Mouse (Mus musculus) neural tube, embryonic 12.5 days (tissue): ENCODE results near the gene Hoxb2. TPM values are rescaled to one million over a fixed set of nuclear protein-coding genes. Genes with fewer than 3 reads are reported as not detected.

Experiments
- ATAC-seq: fragments of 200-750 bp; cut with Nextera tagmentation; 2 replicates; pipeline ENCODE4 v1.8.0; 2017; ENCODE audit warnings: low read depth, mild to moderate bottlenecking, moderate TSS enrichment, moderate library complexity; ENCODE audit not compliant: low FRiP score
- H3K27ac ChIP-seq: fragments of 300-500 bp; sonication (generic); 2 replicates; pipeline ENCODE4 v1.5.1; 2016
- H3K27me3 ChIP-seq: fragments of 300-500 bp; sonication (generic); replicated peaks from 2 replicates; pipeline ENCODE4 v1.6.1; 2016; ENCODE audit warnings: mild to moderate bottlenecking
- H3K36me3 ChIP-seq: fragments of 300-500 bp; sonication (generic); 2 replicates; pipeline ENCODE4 v1.6.1; 2016; ENCODE audit warnings: mild to moderate bottlenecking
- H3K4me1 ChIP-seq: fragments of 300-500 bp; sonication (generic); 2 replicates; pipeline ENCODE4 v1.6.1; 2016
- H3K4me2 ChIP-seq: fragments of 300-500 bp; sonication (generic); replicated peaks from 2 replicates; pipeline ENCODE4 v1.6.1; 2016; ENCODE audit warnings: mild to moderate bottlenecking
- H3K4me3 ChIP-seq: fragments of 300-500 bp; sonication (generic); 2 replicates; pipeline ENCODE4 v1.5.1; 2016
- H3K9ac ChIP-seq: fragments of 300-500 bp; sonication (generic); 2 replicates; pipeline ENCODE4 v1.6.1; 2016; ENCODE audit warnings: mild to moderate bottlenecking
- H3K9me3 ChIP-seq: fragments of 300-500 bp; sonication (generic); 2 replicates; pipeline ENCODE4 v1.6.1; 2016; ENCODE audit warnings: mild to moderate bottlenecking
- WGBS: fragments of 180-500 bp; shearing (Covaris S2); methylation state at CpG from one replicate; pipeline ENCODE4 v1.1.7; 2016; 5-methylcytosine and 5-hydroxymethylcytosine counted together
- polyA plus RNA-seq: library from polyadenylated mRNA; unstranded; fragments of >200 nt; fragmentation: Nextera tagmentation; extraction: Ambion mirVana; gene quantifications from 2 replicates; pipeline ENCODE4 v1.2.1, GENCODE M21; 2016

Hoxb2 gene
- polyA plus RNA-seq, 1 experiment from 2014 or later: 109 TPM

DNA sequence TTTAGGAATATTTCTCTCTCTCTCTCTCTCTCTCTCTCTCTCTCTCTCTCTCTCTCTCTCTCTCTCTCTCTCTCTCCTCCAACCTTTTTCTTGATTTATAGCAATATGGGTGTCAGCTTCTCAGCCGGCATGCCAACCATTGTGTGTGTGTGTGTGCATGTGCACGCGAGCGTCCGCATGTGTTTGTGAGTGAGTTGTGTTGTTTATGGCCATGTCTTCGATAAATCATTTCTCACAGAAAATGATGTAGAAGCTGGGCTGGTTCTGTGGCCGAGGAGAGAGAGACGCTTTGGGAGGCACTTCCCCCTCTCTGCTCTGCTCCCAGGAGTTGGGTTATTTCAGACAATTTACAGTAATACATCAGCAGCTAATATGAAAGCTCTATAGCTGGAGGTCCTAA lies 21.7 kb upstream of the Hoxb2 start:
- Histone ChIP-seq H3K4me1 (peaks cover 86% of the 10 kb centered on the region), H3K27ac (peak overlapping the region; percentile 100), H3K4me3 (peak overlapping the region; percentile 65), H3K9ac (peak overlapping the region; percentile 100), H3K9me3 (no peaks in the 10 kb centered on the region), H3K4me2 (peak overlapping the region; percentile 100), H3K36me3 (peaks cover 32% of the 10 kb centered on the region), H3K27me3 (no peaks in the 10 kb centered on the region)
- WGBS: 2% methylated on average over 8 of the region's 8 CpGs
- no peak for ATAC-seq

DNA sequence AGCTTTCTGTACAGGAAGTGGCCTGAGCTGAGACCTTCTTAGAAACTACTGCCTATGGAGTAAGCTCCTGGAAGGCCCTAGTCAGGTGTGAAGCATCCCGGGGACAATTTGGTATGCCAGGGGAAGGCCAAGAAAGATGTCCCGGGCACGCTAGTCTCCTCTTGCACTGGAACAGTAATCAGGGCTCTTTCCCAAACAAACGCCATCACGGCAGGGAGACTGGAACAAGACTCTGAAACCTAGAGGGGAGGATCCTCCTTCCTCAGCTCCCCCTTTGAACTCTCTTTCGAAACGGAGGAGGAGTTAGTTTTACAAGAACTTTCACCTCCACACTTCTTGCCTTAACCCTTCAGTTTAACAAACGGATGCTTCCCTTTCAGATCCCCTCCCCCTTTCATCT lies 18.2 kb upstream of the Hoxb2 start:
- peak overlapping the region; percentile 100 for H3K4me2 ChIP-seq

DNA sequence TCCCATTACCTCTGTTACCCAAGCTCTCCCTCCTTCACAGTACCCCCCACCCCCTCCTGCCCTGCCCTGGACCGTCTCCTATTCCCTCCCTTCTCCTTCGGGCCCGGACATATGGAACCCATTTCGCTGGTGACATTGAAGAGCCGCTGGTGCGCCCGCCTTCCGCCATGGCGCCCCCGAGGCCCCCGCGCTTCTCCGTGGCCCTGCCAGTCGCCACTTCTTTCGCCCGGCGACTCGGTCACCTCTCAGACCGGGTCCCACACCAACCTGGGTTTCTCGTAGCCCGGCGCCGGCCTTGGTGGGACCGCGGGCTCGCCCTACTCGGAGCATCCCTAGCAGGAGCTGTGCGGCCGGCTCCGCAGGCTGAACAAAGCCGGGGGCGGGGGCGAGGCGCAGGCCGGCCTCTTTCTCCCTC lies 17.7 kb upstream of the Hoxb2 start:
- peak overlapping the region; percentile 100 for H3K27ac ChIP-seq
- H3K9ac ChIP-seq: peak overlapping the region; percentile 100
- peak overlapping the region; percentile 100 for H3K4me2 ChIP-seq
- peaks cover 27% of the 10 kb centered on the region for H3K36me3 ChIP-seq
- no peaks in the 10 kb centered on the region for H3K9me3 ChIP-seq
- H3K27me3 ChIP-seq: no peaks in the 10 kb centered on the region
- WGBS: 2% methylated on average over 35 of the region's 35 CpGs
- H3K4me3 ChIP-seq: peak overlapping the region; percentile 65
- peaks cover 94% of the 10 kb centered on the region for H3K4me1 ChIP-seq
- no peak for ATAC-seq

More for the DNA sequence above, 18.2 kb upstream of the Hoxb2 start:
- peaks cover 94% of the 10 kb centered on the region for H3K4me1 ChIP-seq
- H3K27me3 ChIP-seq: no peaks in the 10 kb centered on the region
- ATAC-seq: no peak
- WGBS: 1% methylated on average over 8 of the region's 8 CpGs
- peak overlapping the region; percentile 100 for H3K9ac ChIP-seq
- peak overlapping the region; percentile 100 for H3K27ac ChIP-seq
- no peaks in the 10 kb centered on the region for H3K9me3 ChIP-seq
- H3K4me3 ChIP-seq: peak overlapping the region; percentile 65
- peaks cover 27% of the 10 kb centered on the region for H3K36me3 ChIP-seq

DNA sequence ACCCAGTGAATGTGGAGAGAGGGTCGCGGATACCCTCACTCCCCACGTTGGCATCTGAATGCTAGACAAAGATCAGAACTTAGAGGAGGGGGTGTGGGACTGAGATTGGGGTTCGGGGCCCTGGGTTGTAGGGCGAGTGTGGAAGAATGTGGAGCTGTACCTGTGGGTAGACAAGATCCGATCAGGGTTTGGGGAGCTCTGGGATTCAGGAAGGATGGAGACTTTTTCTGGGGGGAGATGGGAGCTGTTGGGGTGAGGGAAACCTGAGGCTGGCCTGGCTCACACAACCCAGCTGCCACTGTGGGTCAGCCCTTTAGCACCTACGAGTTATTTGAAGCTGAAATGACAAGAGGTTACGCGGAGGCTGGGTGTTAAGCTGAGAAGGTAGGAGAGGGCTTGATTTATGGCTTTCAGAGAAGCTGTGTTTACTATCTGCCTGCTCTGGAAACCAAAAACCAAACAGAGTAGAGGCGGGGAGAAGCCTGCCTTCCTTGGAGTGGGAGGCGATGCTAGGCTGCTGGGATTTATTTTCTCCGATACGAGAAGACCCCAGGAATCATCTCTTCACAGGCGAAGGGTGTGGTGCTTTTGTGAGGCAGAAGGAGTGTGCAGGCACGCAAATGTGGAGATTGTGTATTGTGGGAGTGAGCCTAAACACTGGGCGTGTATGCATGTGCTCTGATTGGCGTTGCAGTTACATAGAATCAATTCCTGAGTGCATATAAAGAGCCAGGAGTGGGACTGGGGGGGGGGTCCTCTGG lies 16.9 kb upstream of the Hoxb2 start:
- Histone ChIP-seq H3K9me3 (no peaks in the 10 kb centered on the region), H3K27me3 (no peaks in the 10 kb centered on the region), H3K4me1 (peaks cover 98% of the 10 kb centered on the region), H3K4me3 (peak overlapping the region; percentile 65), H3K27ac (peak overlapping the region; percentile 100), H3K36me3 (peaks cover 27% of the 10 kb centered on the region), H3K4me2 (peak overlapping the region; percentile 100), H3K9ac (peak overlapping the region; percentile 100)
- ATAC-seq: no peak
- 3% methylated on average over 17 of the region's 17 CpGs for WGBS

DNA sequence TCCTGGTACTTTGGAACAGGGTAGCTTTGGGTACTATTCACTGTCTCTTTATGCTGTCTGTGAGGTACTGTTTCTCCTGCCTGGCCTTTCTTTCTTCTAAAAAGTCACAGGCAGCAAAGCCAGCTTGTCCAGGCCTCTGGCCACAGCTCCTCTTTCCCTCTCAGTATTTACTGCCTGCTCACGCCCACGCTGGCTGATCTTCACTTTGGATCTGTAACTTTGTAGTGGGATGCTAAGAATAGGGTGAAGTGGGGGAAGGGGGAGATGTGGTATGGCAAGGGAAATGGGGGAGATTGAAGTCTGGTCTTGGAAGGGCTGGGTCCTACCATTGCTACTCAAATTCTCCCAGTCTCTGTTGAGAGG lies 16.3 kb upstream of the Hoxb2 start:
- peak overlapping the region; percentile 100 for H3K27ac ChIP-seq
- no peaks in the 10 kb centered on the region for H3K27me3 ChIP-seq
- ATAC-seq: no peak
- H3K9ac ChIP-seq: peak overlapping the region; percentile 100
- peaks cover 98% of the 10 kb centered on the region for H3K4me1 ChIP-seq
- peak overlapping the region; percentile 65 for H3K4me3 ChIP-seq
- H3K4me2 ChIP-seq: peak overlapping the region; percentile 100
- WGBS: 7% methylated on average over 2 of the region's 2 CpGs
- H3K36me3 ChIP-seq: peaks cover 27% of the 10 kb centered on the region
- no peaks in the 10 kb centered on the region for H3K9me3 ChIP-seq

DNA sequence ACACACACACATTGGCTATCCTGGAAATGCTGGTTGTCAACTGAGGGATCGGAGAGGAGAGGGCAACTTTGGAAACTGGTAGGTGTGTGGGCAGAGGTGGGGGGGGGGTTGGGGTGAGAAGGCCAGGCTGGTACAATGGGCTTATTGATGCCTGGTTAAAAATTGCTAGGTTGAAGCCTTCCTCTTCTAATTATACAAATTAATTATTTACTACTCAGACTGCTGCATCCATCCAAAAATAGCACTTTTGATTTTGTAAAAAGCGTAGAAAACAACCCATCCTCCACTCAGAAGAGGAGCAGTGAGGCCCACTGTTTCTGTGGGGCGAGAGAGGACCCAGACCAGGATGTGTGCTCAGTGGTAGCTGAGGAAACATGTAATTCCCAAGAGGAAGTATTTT lies 15.3 kb upstream of the Hoxb2 start:
- H3K9ac ChIP-seq: peak overlapping the region; percentile 100
- peaks cover 27% of the 10 kb centered on the region for H3K36me3 ChIP-seq
- peak overlapping the region; percentile 100 for H3K4me2 ChIP-seq
- no peak for ATAC-seq
- peaks cover 99% of the 10 kb centered on the region for H3K4me1 ChIP-seq
- H3K27me3 ChIP-seq: no peaks in the 10 kb centered on the region
- WGBS: 14% methylated on average over 3 of the region's 3 CpGs
- H3K9me3 ChIP-seq: no peaks in the 10 kb centered on the region
- H3K4me3 ChIP-seq: peak overlapping the region; percentile 65
- H3K27ac ChIP-seq: peak overlapping the region; percentile 100

DNA sequence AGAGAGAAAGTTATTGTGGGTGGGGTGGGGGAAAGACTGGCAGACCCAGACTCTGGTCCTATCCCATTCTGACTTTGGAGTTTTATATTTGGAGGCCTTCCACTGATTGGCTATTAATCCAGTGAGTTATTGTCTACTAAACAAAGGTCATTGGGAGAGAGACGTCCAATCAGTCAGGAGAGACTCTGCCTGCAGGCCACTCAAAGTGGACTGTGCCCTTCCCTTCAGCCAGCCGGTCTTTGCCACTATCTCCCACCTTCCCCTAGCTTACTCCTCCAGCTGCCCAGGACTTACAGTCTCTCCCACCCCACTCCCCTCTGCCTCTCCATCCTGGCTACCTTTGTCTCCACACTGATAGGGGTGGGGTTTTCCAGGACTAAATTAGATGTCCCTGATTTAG lies 13.7 kb upstream of the Hoxb2 start:
- H3K4me2 ChIP-seq: peak overlapping the region; percentile 100
- WGBS: 15% methylated on average over 2 of the region's 2 CpGs
- H3K36me3 ChIP-seq: peaks cover 23% of the 10 kb centered on the region
- H3K4me3 ChIP-seq: peak overlapping the region; percentile 21
- H3K4me1 ChIP-seq: peaks cover 93% of the 10 kb centered on the region
- H3K27me3 ChIP-seq: no peaks in the 10 kb centered on the region
- peak overlapping the region; percentile 100 for H3K27ac ChIP-seq
- no peaks in the 10 kb centered on the region for H3K9me3 ChIP-seq
- ATAC-seq: no peak
- peak overlapping the region; percentile 100 for H3K9ac ChIP-seq

DNA sequence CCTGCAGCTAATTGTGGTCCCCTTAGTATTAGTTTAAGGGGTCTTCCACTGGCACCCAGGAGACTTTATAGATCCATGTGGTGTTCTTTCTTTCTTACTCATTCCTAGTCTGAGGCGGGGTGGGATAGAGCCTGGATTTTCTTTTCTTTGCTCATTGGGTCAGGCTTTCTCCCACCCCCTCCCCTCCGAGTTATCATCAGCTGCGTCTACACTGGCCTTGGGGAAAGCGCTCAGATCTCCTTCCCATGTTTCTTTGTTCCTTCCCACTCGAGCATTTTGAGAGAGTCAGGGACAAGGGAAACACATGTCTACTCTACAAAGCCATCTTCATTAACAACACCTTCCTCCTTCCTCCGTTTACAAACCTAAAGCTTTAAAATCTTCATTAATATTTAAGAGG lies 13.3 kb upstream of the Hoxb2 start:
- WGBS: 5% methylated on average over 6 of the region's 6 CpGs
- H3K4me2 ChIP-seq: peak overlapping the region; percentile 100
- peak overlapping the region; percentile 100 for H3K27ac ChIP-seq
- peak overlapping the region; percentile 21 for H3K4me3 ChIP-seq
- H3K9me3 ChIP-seq: no peaks in the 10 kb centered on the region
- H3K9ac ChIP-seq: peak overlapping the region; percentile 100
- H3K36me3 ChIP-seq: peaks cover 23% of the 10 kb centered on the region
- peaks cover 93% of the 10 kb centered on the region for H3K4me1 ChIP-seq
- no peaks in the 10 kb centered on the region for H3K27me3 ChIP-seq
- no peak for ATAC-seq

DNA sequence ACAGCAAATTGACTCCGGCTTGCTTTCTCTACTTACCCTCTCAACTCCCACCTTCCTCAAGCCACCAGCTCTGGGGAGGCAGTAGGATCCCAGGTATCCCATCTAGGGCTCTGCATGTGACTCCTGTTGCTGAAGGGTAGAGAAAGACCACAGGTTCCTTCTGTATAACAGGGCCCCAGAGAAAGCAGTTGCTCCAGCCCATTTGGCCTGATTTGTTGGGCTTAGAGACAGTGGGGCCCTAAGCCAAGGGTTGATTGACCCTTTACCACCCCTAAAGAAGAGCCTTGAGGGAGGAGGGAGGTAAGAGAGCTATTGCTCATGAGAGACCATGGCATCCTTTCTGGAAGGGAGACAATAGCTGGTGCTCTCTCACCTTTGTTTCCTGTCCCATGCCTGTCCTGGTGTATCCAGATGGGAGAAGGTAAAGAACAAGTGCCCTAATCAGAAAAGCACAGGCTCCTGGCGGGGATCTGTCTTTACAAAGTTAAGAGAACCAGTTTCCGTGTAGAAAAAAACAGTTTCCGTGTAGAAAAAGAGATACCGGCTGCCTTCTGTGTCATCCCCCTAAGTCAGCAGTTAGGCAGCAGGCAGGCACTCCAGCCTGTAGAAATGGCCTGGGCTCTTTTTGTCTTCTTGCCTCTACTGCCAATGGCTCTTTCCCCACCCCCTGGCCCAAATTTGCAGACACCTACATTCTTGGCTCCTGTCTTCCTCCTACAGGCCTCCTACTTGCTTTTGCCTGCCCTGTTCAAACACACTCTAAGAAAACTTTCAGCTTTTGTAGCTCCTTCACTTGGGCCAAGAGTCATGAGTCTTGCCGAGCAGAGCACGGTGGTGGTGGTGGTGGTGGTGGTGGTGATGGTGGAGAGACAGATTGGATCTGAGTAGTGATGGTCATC lies 11.1 kb upstream of the Hoxb2 start:
- no peaks in the 10 kb centered on the region for H3K9me3 ChIP-seq
- peak overlapping the region; percentile 100 for H3K4me2 ChIP-seq
- H3K36me3 ChIP-seq: peaks cover 14% of the 10 kb centered on the region
- WGBS: 13% methylated on average over 7 of the region's 7 CpGs
- H3K9ac ChIP-seq: peak overlapping the region; percentile 100
- no peak for ATAC-seq
- H3K4me3 ChIP-seq: peak overlapping the region; percentile 59
- no peaks in the 10 kb centered on the region for H3K27me3 ChIP-seq
- peaks cover 90% of the 10 kb centered on the region for H3K4me1 ChIP-seq
- H3K27ac ChIP-seq: peak overlapping the region; percentile 100

DNA sequence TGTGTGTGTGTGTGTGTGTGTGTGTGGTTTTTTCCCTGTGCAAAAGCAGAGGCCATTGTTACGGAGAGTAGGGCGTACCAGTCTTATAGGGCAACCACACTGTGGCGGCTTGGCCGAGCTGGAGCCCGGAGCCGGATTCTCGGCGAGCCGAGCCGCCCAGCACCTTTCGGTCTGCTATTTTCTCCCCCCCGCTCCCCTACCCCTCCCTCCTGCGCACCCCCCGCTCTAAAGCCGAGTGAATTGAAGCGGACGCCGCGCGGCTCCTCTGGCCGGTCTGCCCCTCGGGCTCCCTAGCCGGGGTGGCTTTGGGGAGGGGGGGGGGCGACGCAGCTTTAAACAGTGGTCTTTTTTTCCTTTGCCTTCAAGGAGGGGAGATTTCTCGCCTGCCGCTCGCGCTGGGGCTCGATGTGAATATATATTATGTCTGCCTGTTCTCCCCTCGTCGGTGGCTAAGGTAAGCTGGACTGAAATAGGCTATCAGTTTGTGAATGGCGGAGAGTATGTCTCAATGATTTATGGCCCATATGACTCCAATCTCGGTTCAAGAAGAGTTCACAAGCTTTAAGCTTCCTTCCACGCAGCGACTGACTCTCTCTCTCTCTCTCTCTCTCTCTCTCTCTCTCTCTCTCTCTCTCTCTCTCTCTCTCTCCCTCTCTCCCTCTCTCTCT lies 9.5 kb upstream of the Hoxb2 start:
- peaks cover 89% of the 10 kb centered on the region for H3K4me1 ChIP-seq
- no peaks in the 10 kb centered on the region for H3K9me3 ChIP-seq
- H3K4me3 ChIP-seq: peak overlapping the region; percentile 59
- peak overlapping the region; percentile 100 for H3K9ac ChIP-seq
- H3K4me2 ChIP-seq: peak overlapping the region; percentile 100
- ATAC-seq: peak; percentile 75
- no peaks in the 10 kb centered on the region for H3K27me3 ChIP-seq
- H3K27ac ChIP-seq: peak overlapping the region; percentile 100
- peaks cover 25% of the 10 kb centered on the region for H3K36me3 ChIP-seq
- 1% methylated on average over 36 of the region's 36 CpGs for WGBS

DNA sequence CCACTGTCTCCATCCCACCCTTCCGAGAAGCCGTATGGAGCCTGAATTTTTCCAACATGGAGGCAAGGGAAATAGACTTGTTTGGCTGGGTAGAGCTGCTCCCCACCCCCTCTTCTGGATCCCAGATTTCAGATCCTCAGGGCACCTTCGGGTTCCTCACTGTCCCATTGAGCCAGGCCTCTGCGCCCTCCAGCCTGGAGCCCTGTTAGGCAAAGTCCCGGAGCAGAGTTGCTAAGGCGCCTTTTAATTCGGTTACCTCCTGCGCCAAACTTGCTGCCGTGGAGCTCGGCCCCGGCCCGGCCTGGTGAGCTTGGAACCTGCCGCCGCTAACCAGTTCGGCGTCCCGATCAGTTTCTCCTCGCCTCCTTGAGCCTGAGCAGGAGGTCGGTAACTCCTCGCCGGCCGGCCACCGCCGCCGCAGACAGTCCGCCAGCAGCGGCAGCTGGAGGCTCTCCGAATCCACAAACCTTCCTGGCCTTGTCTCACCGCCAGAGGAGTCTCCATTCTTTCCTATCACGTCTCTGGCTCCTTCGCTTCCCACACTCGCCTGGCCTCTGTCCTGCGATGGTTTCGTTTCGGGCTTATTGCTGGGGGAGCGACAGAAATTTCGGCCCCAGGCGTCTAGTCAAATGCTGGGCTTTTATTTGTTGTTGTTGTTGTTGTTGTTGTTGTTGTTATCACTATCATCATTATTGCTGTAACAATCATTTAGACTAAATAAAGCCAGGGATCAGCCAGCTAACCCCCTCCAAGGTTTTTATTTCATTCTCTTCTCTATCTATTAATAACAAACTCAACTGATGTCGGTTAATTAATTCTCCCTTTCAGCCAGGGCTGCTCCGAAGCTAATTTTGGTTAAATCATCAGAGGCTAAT lies 8.4 kb upstream of the Hoxb2 start:
- whole genome bisulfite sequencing: 1% methylated on average over 40 of the region's 40 CpGs
- ATAC-seq: no peak
- Histone ChIP-seq H3K4me3 (peak overlapping the region; percentile 59), H3K9ac (peak overlapping the region; percentile 100), H3K36me3 (peaks cover 33% of the 10 kb centered on the region), H3K4me2 (peak overlapping the region; percentile 100), H3K4me1 (peaks cover 89% of the 10 kb centered on the region), H3K9me3 (no peaks in the 10 kb centered on the region), H3K27ac (peak overlapping the region; percentile 100), H3K27me3 (no peaks in the 10 kb centered on the region)
